Mouse (Mus musculus) liver, postnatal 0 days (tissue): ENCODE measurements at regions not wholly inside any gene's neighbourhood (a gene's known extent, or its start where the extent isn't known, plus 50 kb on each side); places are given as distances from the start of the nearest gene placed in this dataset.

Experiments used
- ATAC-seq: fragments of 200-750 bp; cut with Nextera tagmentation; 2 replicates; pipeline ENCODE4 v1.8.0; 2017; ENCODE audit warnings: mild to moderate bottlenecking, moderate library complexity
- DNase-seq: peaks from one replicate; pipeline ENCODE4 v3.0.0-alpha.2; 2016
- H3K27ac ChIP-seq: fragments of 300-500 bp; sonication (generic); 2 replicates; pipeline ENCODE4 v1.5.1; 2014; ENCODE audit warnings: antibody characterized with exemption, moderate library complexity, mild to moderate bottlenecking, low read depth
- H3K27me3 ChIP-seq: fragments of 300-500 bp; sonication (generic); 2 replicates; pipeline ENCODE4 v1.6.1; 2014; ENCODE audit warnings: low read length, control low read depth, mixed read lengths; ENCODE audit not compliant: insufficient read depth
- H3K36me3 ChIP-seq: fragments of 300-500 bp; sonication (generic); replicated peaks from 2 replicates; pipeline ENCODE4 v1.6.1; 2014; ENCODE audit warnings: mild to moderate bottlenecking, control low read depth, low read length, moderate library complexity, mixed read lengths; ENCODE audit not compliant: insufficient read depth
- H3K4me1 ChIP-seq: fragments of 300-500 bp; sonication (generic); 2 replicates; pipeline ENCODE4 v1.6.1; 2014; ENCODE audit warnings: antibody characterized with exemption, mild to moderate bottlenecking, control low read depth; ENCODE audit not compliant: insufficient read depth
- H3K4me2 ChIP-seq: fragments of 300-500 bp; sonication (generic); 2 replicates; pipeline ENCODE4 v1.6.1; 2014; ENCODE audit warnings: low read depth, mild to moderate bottlenecking, low read length, moderate library complexity, mixed read lengths
- H3K4me3 ChIP-seq: fragments of 300-500 bp; sonication (generic); 2 replicates; pipeline ENCODE4 v1.5.1; 2014; ENCODE audit warnings: low read depth, low read length
- H3K9ac ChIP-seq: fragments of 300-500 bp; sonication (generic); replicated peaks from 2 replicates; pipeline ENCODE4 v1.6.1; 2014; ENCODE audit warnings: mild to moderate bottlenecking, moderate library complexity
- H3K9me3 ChIP-seq: fragments of 300-500 bp; sonication (generic); 2 replicates; pipeline ENCODE4 v1.6.1; 2016; ENCODE audit warnings: mild to moderate bottlenecking, control low read depth, low read length, mixed read lengths
- CTCF ChIP-seq: sonication (generic); IDR thresholded peaks from 2 replicates; pipeline ENCODE4 v1.5.1; 2016; ENCODE audit warnings: antibody characterized with exemption, low read depth
- EP300 ChIP-seq: IDR thresholded peaks from 2 replicates; pipeline ENCODE4 v1.6.1; 2016; ENCODE audit warnings: antibody characterized with exemption, low read depth, mild to moderate bottlenecking
- WGBS: fragments of 180-500 bp; shearing (Covaris S2); extraction: QIAGEN DNeasy Blood & Tissue Kit; methylation state at CpG from one replicate; pipeline ENCODE4 v1.1.7; 2014; ENCODE audit not compliant: insufficient replicate concordance; 5-methylcytosine and 5-hydroxymethylcytosine counted together

- ATAC-seq (no peak), DNase-seq (no peak)
- Histone ChIP-seq H3K27me3 (no peaks in the 10 kb centered on the region), H3K4me2 (no peak overlapping the region), H3K4me1 (no peaks in the 10 kb centered on the region), H3K9me3 (no peaks in the 10 kb centered on the region), H3K27ac (no peak overlapping the region), H3K36me3 (no peaks in the 10 kb centered on the region), H3K9ac (no peak overlapping the region), H3K4me3 (no peak overlapping the region)
- 74% methylated on average over 5 of the region's 5 CpGs for WGBS
- TF ChIP-seq EP300 = no peak
- TF ChIP-seq CTCF = no peak
These were observed 337.7 kb downstream of the Prdm2 start for GRCm38 (mm10) chr4:142875105-142875504.

- no peaks in the 10 kb centered on the region for H3K4me1 ChIP-seq
These were observed 346.5 kb downstream of the Prdm2 start for GRCm38 (mm10) chr4:142866341-142866740.

GRCm38 (mm10) chr4:142865593-142865992 is 347.2 kb downstream of the Prdm2 start:
- 93% methylated on average over 2 of the region's 2 CpGs for WGBS
- ATAC-seq (no peak), DNase-seq (no peak)
- no peak overlapping the region for H3K4me2 ChIP-seq
- TF ChIP-seq CTCF = no peak
- TF ChIP-seq EP300 = no peak
- no peaks in the 10 kb centered on the region for H3K9me3 ChIP-seq
- no peak overlapping the region for H3K27ac ChIP-seq
- no peak overlapping the region for H3K4me3 ChIP-seq
- no peaks in the 10 kb centered on the region for H3K4me1 ChIP-seq
- H3K9ac ChIP-seq = no peak overlapping the region
- no peaks in the 10 kb centered on the region for H3K27me3 ChIP-seq
- H3K36me3 ChIP-seq = no peaks in the 10 kb centered on the region

More at GRCm38 (mm10) chr4:142866341-142866740, 346.5 kb downstream of the Prdm2 start:
- Histone ChIP-seq H3K9me3 (no peaks in the 10 kb centered on the region), H3K4me3 (no peak overlapping the region), H3K27me3 (no peaks in the 10 kb centered on the region), H3K9ac (no peak overlapping the region), H3K4me2 (no peak overlapping the region), H3K27ac (no peak overlapping the region), H3K36me3 (no peaks in the 10 kb centered on the region)
- DNase-seq (no peak), ATAC-seq (no peak)
- TF ChIP-seq EP300 (no peak), CTCF (no peak)
- WGBS = 76% methylated on average over 7 of the region's 7 CpGs

GRCm38 (mm10) chr4:142863939-142864338 is 348.9 kb downstream of the Prdm2 start:
- H3K4me1 ChIP-seq = no peaks in the 10 kb centered on the region
- H3K4me3 ChIP-seq = no peak overlapping the region
- whole genome bisulfite sequencing = 71% methylated on average over 5 of the region's 5 CpGs
- no peak overlapping the region for H3K4me2 ChIP-seq
- no peaks in the 10 kb centered on the region for H3K36me3 ChIP-seq
- no peak for TF ChIP-seq CTCF
- no peak for TF ChIP-seq EP300
- DNase-seq (no peak), ATAC-seq (no peak)
- no peak overlapping the region for H3K9ac ChIP-seq
- no peaks in the 10 kb centered on the region for H3K9me3 ChIP-seq
- no peak overlapping the region for H3K27ac ChIP-seq
- no peaks in the 10 kb centered on the region for H3K27me3 ChIP-seq

- 74% methylated on average over 3 of the region's 3 CpGs for WGBS
- no peak for ATAC-seq
- Histone ChIP-seq H3K4me3 (no peak overlapping the region), H3K36me3 (no peaks in the 10 kb centered on the region), H3K27ac (no peak overlapping the region), H3K27me3 (no peaks in the 10 kb centered on the region), H3K4me1 (no peaks in the 10 kb centered on the region), H3K4me2 (no peak overlapping the region), H3K9ac (no peak overlapping the region), H3K9me3 (no peaks in the 10 kb centered on the region)
- DNase-seq = no peak
- TF ChIP-seq CTCF = no peak
- TF ChIP-seq EP300 = no peak
These were observed 352.4 kb downstream of the Prdm2 start for GRCm38 (mm10) chr4:142860441-142860840.

- H3K4me3 ChIP-seq = no peak overlapping the region
- H3K9ac ChIP-seq = no peak overlapping the region
- no peak overlapping the region for H3K27ac ChIP-seq
- ATAC-seq (no peak), DNase-seq (no peak)
- H3K27me3 ChIP-seq = no peaks in the 10 kb centered on the region
- no peaks in the 10 kb centered on the region for H3K36me3 ChIP-seq
- H3K4me2 ChIP-seq = no peak overlapping the region
- no peaks in the 10 kb centered on the region for H3K9me3 ChIP-seq
- 67% methylated on average over 6 of the region's 6 CpGs for WGBS
- TF ChIP-seq EP300 (no peak), CTCF (no peak)
- no peaks in the 10 kb centered on the region for H3K4me1 ChIP-seq
These were observed 356.2 kb downstream of the Prdm2 start for GRCm38 (mm10) chr4:142856626-142857025.

- Histone ChIP-seq H3K4me3 (no peak overlapping the region), H3K36me3 (no peaks in the 10 kb centered on the region), H3K27ac (no peak overlapping the region), H3K4me1 (no peaks in the 10 kb centered on the region), H3K9me3 (no peaks in the 10 kb centered on the region), H3K27me3 (no peaks in the 10 kb centered on the region), H3K4me2 (no peak overlapping the region), H3K9ac (no peak overlapping the region)
- 76% methylated on average over 6 of the region's 6 CpGs for WGBS
- DNase-seq = no peak
- ATAC-seq = no peak
- TF ChIP-seq EP300 (no peak), CTCF (no peak)
These were observed 357.2 kb downstream of the Prdm2 start for GRCm38 (mm10) chr4:142855635-142856034.
